Mouse (Mus musculus) thymus, postnatal 4 days (tissue): ENCODE results near the gene Tas2r124.

Experiments used
- DNase-seq: peaks from one replicate; pipeline ENCODE4 v3.0.0; 2021

Tas2r124 gene

DNA sequence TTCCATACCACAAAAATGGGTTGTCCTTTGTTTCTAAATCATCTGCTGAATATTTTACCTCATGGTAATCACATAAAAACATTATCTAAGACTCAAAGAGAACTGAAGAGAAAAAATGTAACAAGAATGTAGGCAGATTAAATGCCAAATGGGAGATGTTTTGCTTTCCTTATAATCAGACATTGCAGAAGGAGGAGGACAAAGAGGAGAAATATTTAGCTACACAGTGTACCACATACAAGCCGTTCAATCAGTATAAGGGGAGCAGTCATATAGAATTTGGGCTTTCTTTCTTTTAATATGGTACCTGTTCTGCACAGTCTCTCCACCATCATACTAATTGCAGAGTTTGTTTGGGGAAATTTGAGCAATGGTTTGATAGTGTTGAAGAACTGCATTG is at the start of gene Tas2r124:
Tas2r124 (plus strand) TSS at position 301 of the 400 bp plus-strand sequence.
- no peak for DNase-seq

GRCm38 (mm10) chr6:132711828-132712227 is 42.7 kb upstream of the Tas2r124 start, which contains the start of gene Tas2r122:
Gene Tas2r122, minus strand, starts transcription at chr6:132711928.
- no peak for DNase-seq

DNA sequence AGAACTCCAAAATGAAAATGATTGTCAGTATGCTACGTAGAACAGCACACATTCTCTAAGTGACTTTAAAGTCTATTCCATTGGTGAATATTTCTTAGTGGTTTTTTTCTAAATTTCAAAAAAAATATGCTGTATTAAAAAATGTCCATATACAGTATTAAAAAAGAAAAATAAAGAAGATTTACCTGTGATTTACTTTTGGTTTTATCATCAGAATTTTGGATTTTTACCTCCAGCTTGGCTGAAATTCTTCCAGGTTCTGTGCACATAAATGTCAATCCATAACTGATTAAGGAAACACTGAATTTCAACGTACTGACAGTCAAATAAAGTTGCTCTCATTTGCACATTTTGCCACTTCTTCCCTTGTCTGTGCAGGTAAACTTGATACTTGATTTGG is 16.6 kb upstream of the Tas2r124 start, which contains the start of gene Tas2r115:
Tas2r115 (minus strand) TSS at position 101 of the 400 bp plus-strand sequence.
- DNase-seq, result no peak

DNA sequence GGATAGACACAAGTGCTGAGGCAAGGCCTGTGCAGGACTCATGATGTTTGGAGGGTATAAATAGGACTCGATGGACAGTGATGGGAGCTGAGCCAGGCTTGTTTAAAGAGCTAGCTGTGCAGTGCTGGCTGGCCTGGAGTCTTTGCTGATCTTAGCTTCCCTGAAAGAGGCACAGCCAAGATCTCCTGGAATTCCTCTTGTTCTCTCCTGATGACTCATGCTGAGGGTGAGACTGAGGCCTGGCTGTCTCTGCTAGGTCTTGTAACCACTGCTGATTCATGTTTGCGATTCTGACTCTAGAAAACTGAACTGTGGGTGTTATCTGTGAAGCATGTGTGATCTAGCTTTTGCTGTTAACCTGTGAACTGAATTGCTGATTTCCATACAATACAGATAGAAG is 4.3 kb upstream of the Tas2r124 start:
- DNase-seq, result no peak

- no peak for DNase-seq
Measured at GRCm38 (mm10) chr6:132761831-132762230, 7.3 kb downstream of the Tas2r124 start, which contains the start of gene Tas2r102. Gene Tas2r102, plus strand, starts transcription at chr6:132762131.

GRCm38 (mm10) chr6:132778062-132778461 is 23.5 kb downstream of the Tas2r124 start, which contains the start of gene Tas2r136:
Gene Tas2r136, minus strand, starts transcription at chr6:132778162.
- DNase-seq, result no peak

DNA sequence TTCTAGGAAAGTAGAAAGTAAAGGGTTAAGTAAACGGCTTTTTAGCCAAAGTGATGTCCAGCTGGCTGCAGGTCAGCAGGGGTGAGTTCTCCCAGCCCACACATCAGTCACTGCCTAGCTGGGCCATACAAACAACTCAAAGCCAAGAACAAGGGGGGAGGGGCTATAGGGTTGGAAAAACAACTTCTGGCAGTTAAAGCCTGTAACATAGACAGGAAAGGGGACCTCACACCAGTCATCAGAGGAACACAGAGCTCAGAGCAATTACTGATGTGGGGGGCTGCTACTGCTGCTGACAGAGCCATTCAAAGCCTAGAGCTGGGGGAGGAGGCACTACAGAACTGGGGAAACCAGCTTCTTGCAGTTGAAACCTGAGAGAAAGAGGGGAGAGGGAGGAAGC is 40.9 kb downstream of the Tas2r124 start:
- DNase-seq, result no peak

DNA sequence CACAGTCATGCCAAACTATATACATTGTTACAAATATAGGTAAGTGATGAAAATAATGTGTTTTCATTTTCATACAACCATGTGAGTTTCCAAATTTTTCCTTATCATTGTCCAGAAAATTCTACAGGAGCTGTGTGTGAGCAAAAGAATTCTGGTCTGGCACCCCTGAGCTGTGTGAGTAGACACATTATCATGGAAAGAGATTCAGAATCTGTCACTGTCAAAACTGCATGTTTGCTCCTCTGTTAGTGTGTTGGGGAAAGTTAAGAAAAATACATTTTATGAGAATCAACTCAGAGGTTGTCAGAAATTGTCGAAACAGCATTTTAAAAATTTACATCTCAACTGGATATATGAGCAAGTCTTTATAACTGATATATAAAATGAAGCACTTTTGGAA is 48.0 kb downstream of the Tas2r124 start, which contains the start of gene Tas2r117:
Tas2r117 (plus strand) TSS at position 301 of the 400 bp plus-strand sequence.
- DNase-seq, result no peak
